In genomic region chr2:68873653-68874441, GRCm38 (mm10) we compare ENCODE assay signal across 8 mouse cellular contexts. TPM values are rescaled to one million over a fixed set of nuclear protein-coding genes. Genes with fewer than 3 reads are reported as not detected.
DNase-seq lines count a peak whose midpoint lies in the region; ATAC-seq lines count a peak whose summit lies in the region.

No protein-coding gene starts in this region.

- no peaks in the 10 kb centered on the region for H3K27me3 ChIP-seq in lung, embryonic 16.5 days (ENCODE audit: control insufficient read depth, insufficient read depth, low read depth, low read length)
- H3K27me3 ChIP-seq in forebrain, embryonic 12.5 days, result no peaks in the 10 kb centered on the region

- peaks cover 5% of the 10 kb centered on the region; the same call in 1 of the 2 replicates for H3K9me3 ChIP-seq in lung, embryonic 16.5 days (ENCODE audit: control insufficient read depth, low read length)
- H3K9me3 ChIP-seq in forebrain, embryonic 12.5 days, result no peaks in the 10 kb centered on the region

- peaks cover 12% of the 10 kb centered on the region for H3K4me1 ChIP-seq in lung, embryonic 16.5 days (replicated peaks; ENCODE audit: control insufficient read depth, insufficient read depth, low read length)
- peaks cover 5% of the 10 kb centered on the region for H3K4me1 ChIP-seq in forebrain, embryonic 12.5 days

- no peak overlapping the region for H3K9ac ChIP-seq in lung, embryonic 16.5 days (ENCODE audit: low read length)
- H3K9ac ChIP-seq in forebrain, embryonic 12.5 days, result no peak overlapping the region

- H3K27ac ChIP-seq in lung, embryonic 16.5 days (ENCODE audit: low read length), result no peak overlapping the region
- H3K27ac ChIP-seq in forebrain, embryonic 12.5 days, result no peak overlapping the region

- WGBS in lung, embryonic 16.5 days, result 44% methylated on average over 15 of the region's 15 CpGs
- WGBS in forebrain, embryonic 12.5 days, result 71% methylated on average over 15 of the region's 15 CpGs

- no peak overlapping the region for H3K4me3 ChIP-seq in lung, embryonic 16.5 days (ENCODE audit: low read length)
- H3K4me3 ChIP-seq in forebrain, embryonic 12.5 days (replicated peaks), result no peak overlapping the region

- H3K4me2 ChIP-seq in lung, embryonic 16.5 days (ENCODE audit: low read depth, low read length), result no peak overlapping the region
- no peak overlapping the region for H3K4me2 ChIP-seq in forebrain, embryonic 12.5 days

- DNase-seq in lung, postnatal 4 days, result no peak
- peak; percentile 31 for DNase-seq in Muller cell, postnatal 12 days (ENCODE audit: inconsistent ontology term)
- peak; percentile 63 for DNase-seq in fat pad, adult 2 months (ENCODE audit: extremely low read depth, low read depth, low spot score)
- DNase-seq in embryo, embryonic 10.5 days (ENCODE audit: low spot score), result no peak
- no peak for DNase-seq in yolk sac, embryonic 10.5 days (ENCODE audit: low spot score)

- no peaks in the 10 kb centered on the region for H3K36me3 ChIP-seq in lung, embryonic 16.5 days (ENCODE audit: control insufficient read depth, insufficient read depth, low read length)
- no peaks in the 10 kb centered on the region for H3K36me3 ChIP-seq in forebrain, embryonic 12.5 days (replicated peaks)

- ATAC-seq in lung, embryonic 16.5 days (ENCODE audit: low read depth), result peak; percentile 58; the same call in 1 of the 2 replicates
- ATAC-seq in monocyte, adult 5-6 weeks (replicated peaks; ENCODE audit: insufficient number of reproducible peaks, low FRiP score, low TSS enrichment, poor library complexity, severe bottlenecking), result 0 out of 2 replicates have a peak, but pooled peaks have one; percentile 14
- ATAC-seq in forebrain, embryonic 12.5 days (ENCODE audit: low FRiP score), result no peak

RNA-seq across cellular contexts. Expression of gene Cers6, which starts 12.6 kb away (rescaled TPM):
- 19.7 and 21.4 TPM in 2 replicates for polyA plus RNA-seq in lung, embryonic 16.5 days (2015; fragmentation: Nextera tagmentation; extraction: Ambion mirVana)
- 42.0 to 93.3 TPM (median 51.2 TPM) in 3 replicates for total RNA-seq in monocyte, adult 5-6 weeks (2017)
- 34.8 and 38.3 TPM in 2 replicates for polyA plus RNA-seq in forebrain, embryonic 12.5 days (2016; fragmentation: Nextera tagmentation; extraction: Ambion mirVana)

Comparison
In these comparisons a context has a peak if more than half of its experiments do, and no peak if none do; other contexts are left out.
1. DNase-seq: peak in Muller cell, postnatal 12 days (single experiment) and fat pad, adult 2 months (single experiment); none in lung, postnatal 4 days (0 of 2), embryo, embryonic 10.5 days (single experiment) and yolk sac, embryonic 10.5 days (single experiment).